Mouse (Mus musculus) right cerebral cortex, postnatal 36 days (tissue): ENCODE measurements around the gene Fuca1.
"Not testable (repeated sequence)": the region's sequence is repeated elsewhere in the genome, so short reads cannot be mapped to it uniquely, and the experiment has no call there.

ENCODE experiments used
- DNase-seq, 2 experiments: peaks; one replicate each; pipeline ENCODE4 v3.0.0; 2022; ENCODE audit warnings: low spot score in 2 of 2, mixed read lengths in 1 of 2

The Fuca1 gene

GRCm38 (mm10) chr4:135922190-135922589 lies 1.7 kb downstream of the Fuca1 start:
- DNase-seq: no peak

- DNase-seq: no peak
These were observed 3.9 kb downstream of the Fuca1 start for GRCm38 (mm10) chr4:135924418-135924817.

- no peak for DNase-seq
These were observed 4.8 kb downstream of the Fuca1 start for GRCm38 (mm10) chr4:135925341-135925740.

GRCm38 (mm10) chr4:135926195-135926808 lies 5.8 kb downstream of the Fuca1 start:
- no peak for DNase-seq

GRCm38 (mm10) chr4:135926861-135927260 lies 6.3 kb downstream of the Fuca1 start:
- DNase-seq: no peak

- no peak for DNase-seq
These were observed 7.8 kb downstream of the Fuca1 start for GRCm38 (mm10) chr4:135928376-135928775.

- DNase-seq: no peak
These were observed 8.9 kb downstream of the Fuca1 start for GRCm38 (mm10) chr4:135929405-135929804.

GRCm38 (mm10) chr4:135929828-135930227 lies 9.3 kb downstream of the Fuca1 start:
- no peak for DNase-seq

GRCm38 (mm10) chr4:135930239-135930638 lies 9.7 kb downstream of the Fuca1 start:
- no peak for DNase-seq

- no peak for DNase-seq
These were observed 11.3 kb downstream of the Fuca1 start for GRCm38 (mm10) chr4:135931832-135932231.

GRCm38 (mm10) chr4:135934708-135935500 lies 14.4 kb downstream of the Fuca1 start:
- no peak for DNase-seq

- DNase-seq: no peak
These were observed 15.0 kb downstream of the Fuca1 start for GRCm38 (mm10) chr4:135935502-135935901.

- no peak for DNase-seq
These were observed 18.3 kb downstream of the Fuca1 start for GRCm38 (mm10) chr4:135938858-135939257.

- not testable (repeated sequence) for DNase-seq
These were observed 20.5 kb downstream of the Fuca1 start for GRCm38 (mm10) chr4:135941026-135941425.

- DNase-seq: no peak
These were observed 21.7 kb downstream of the Fuca1 start for GRCm38 (mm10) chr4:135942193-135942592.

- DNase-seq: no peak
These were observed 22.9 kb downstream of the Fuca1 start for GRCm38 (mm10) chr4:135943389-135943788.

- DNase-seq: no peak
These were observed 25.2 kb downstream of the Fuca1 start for GRCm38 (mm10) chr4:135945706-135946105.

GRCm38 (mm10) chr4:135946278-135946658 lies 25.7 kb downstream of the Fuca1 start, which contains the start of gene Hmgcl:
Hmgcl (plus strand) TSS chr4:135946448.
- DNase-seq: peak; percentile 90 to 92

GRCm38 (mm10) chr4:135946659-135947301 lies 26.2 kb downstream of the Fuca1 start:
- DNase-seq: no peak

- no peak for DNase-seq
These were observed 27.6 kb downstream of the Fuca1 start for GRCm38 (mm10) chr4:135948142-135948541.

- no peak for DNase-seq
These were observed 28.9 kb downstream of the Fuca1 start for GRCm38 (mm10) chr4:135949475-135949874.

- no peak for DNase-seq
These were observed 29.4 kb downstream of the Fuca1 start for GRCm38 (mm10) chr4:135949911-135950310.

- no peak for DNase-seq
These were observed 29.8 kb downstream of the Fuca1 start for GRCm38 (mm10) chr4:135950365-135950764.
